Mouse (Mus musculus): Measurements from ENCODE around the gene Mcm3ap. TPM values are rescaled to one million over a fixed set of nuclear protein-coding genes. Genes with fewer than 3 reads are reported as not detected.

The Mcm3ap gene
- polyA plus RNA-seq, 1 experiment: 16.6 TPM

DNA sequence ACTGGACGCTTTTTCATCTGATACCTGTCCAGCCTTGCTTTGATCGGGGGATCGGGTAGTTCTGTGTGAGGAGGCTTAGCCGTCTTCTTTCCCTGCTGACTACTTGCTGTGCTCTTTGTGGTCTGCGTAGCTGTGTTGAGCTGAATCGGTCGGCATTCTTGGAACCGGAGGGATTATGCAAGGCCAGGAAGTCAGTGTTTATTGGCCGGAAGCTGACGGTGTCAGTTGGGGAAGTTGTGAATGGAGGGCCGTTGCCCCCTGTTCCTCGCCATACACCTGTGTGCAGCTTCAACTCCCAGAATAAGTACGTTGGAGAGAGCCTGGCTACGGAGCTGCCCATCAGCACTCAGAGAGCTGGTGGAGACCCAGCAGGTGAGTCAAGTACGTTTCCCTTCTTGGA, 20.5 kb downstream of the Mcm3ap start:
- peaks cover 60% of the 10 kb centered on the region for H3K36me3 ChIP-seq (ENCODE audit: control insufficient read depth, insufficient read depth, low read length)
- 65% methylated on average over 15 of the region's 15 CpGs for WGBS
- no peaks in the 10 kb centered on the region for H3K4me1 ChIP-seq (ENCODE audit: control insufficient read depth, insufficient read depth, insufficient read length)
- no peak for TF ChIP-seq CTCF (IDR thresholded peaks at IDR 0.05; ENCODE audit: extremely low read depth, insufficient read depth, insufficient read length, insufficient replicate concordance)
- TF ChIP-seq POLR2A (IDR thresholded peaks at IDR 0.05; ENCODE audit: low read depth, low read length): no peak
- no peaks in the 10 kb centered on the region for H3K27me3 ChIP-seq (ENCODE audit: control insufficient read depth, insufficient read depth, low read length)
- H3K27ac ChIP-seq (ENCODE audit: insufficient read depth, low read length): no peak overlapping the region
- H3K4me3 ChIP-seq (ENCODE audit: extremely low read depth, insufficient read depth, insufficient read length): no peak overlapping the region
- no peak for DNase-seq (ENCODE audit: low read depth in 1 of 2, low spot score in 2 of 2)

DNA sequence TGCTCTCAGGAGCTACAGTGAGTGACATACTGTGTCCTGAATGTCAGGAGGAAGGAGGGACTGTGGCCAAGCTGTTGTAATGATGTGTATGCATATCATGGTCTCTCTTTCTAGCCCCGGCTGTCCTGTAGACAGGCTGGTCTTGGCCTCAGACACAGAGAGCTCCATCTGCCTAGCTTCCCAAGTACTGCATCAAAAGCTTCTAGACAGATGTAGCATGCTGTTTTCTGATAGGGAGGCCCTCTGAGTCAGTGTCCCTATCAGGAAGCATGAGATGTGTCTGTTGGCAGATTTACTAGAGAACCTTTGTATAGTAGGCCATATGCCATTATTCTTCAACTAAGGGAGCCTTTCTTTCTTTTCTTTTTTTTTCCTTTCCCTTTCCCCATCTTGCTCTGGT, 24.8 kb downstream of the Mcm3ap start:
- Histone ChIP-seq H3K4me3 (ENCODE audit: extremely low read depth, insufficient read depth, insufficient read length) (no peak overlapping the region), H3K27ac (ENCODE audit: insufficient read depth, low read length) (no peak overlapping the region), H3K36me3 (ENCODE audit: control insufficient read depth, insufficient read depth, low read length) (peaks cover 54% of the 10 kb centered on the region), H3K27me3 (ENCODE audit: control insufficient read depth, insufficient read depth, low read length) (no peaks in the 10 kb centered on the region), H3K4me1 (ENCODE audit: control insufficient read depth, insufficient read depth, insufficient read length) (no peaks in the 10 kb centered on the region)
- no peak for TF ChIP-seq CTCF (IDR thresholded peaks at IDR 0.05; ENCODE audit: extremely low read depth, insufficient read depth, insufficient read length, insufficient replicate concordance)
- no peak for TF ChIP-seq POLR2A (IDR thresholded peaks at IDR 0.05; ENCODE audit: low read depth, low read length)
- 88% methylated on average over 1 of the region's 1 CpGs for WGBS
- no peak for DNase-seq (ENCODE audit: low read depth in 1 of 2, low spot score in 2 of 2)

DNA sequence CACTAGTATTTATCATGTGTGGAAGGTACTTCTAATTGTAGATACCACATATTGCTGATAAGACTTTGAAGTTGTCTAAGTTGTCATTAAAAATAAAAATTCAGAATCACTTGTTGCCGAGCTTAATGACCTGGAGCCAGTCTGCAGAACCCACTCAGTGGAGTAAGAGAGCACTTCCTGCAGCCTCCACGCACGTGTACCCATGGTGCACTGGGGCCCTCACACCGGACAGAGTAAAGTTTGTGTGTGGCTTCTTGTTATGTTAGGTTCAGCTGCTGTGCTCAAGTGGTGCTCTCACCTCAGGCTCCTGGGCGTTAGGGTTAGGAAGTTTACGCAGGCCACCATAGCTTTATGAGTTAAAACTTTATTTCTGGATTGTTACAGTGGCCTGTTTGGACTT, 26.8 kb downstream of the Mcm3ap start:
- H3K36me3 ChIP-seq (ENCODE audit: control insufficient read depth, insufficient read depth, low read length): peaks cover 54% of the 10 kb centered on the region
- TF ChIP-seq POLR2A (IDR thresholded peaks at IDR 0.05; ENCODE audit: low read depth, low read length) (no peak), CTCF (IDR thresholded peaks at IDR 0.05; ENCODE audit: extremely low read depth, insufficient read depth, insufficient read length, insufficient replicate concordance) (no peak)
- no peaks in the 10 kb centered on the region for H3K27me3 ChIP-seq (ENCODE audit: control insufficient read depth, insufficient read depth, low read length)
- no peak for DNase-seq (ENCODE audit: low read depth in 1 of 2, low spot score in 2 of 2)
- no peaks in the 10 kb centered on the region for H3K4me1 ChIP-seq (ENCODE audit: control insufficient read depth, insufficient read depth, insufficient read length)
- no peak overlapping the region for H3K27ac ChIP-seq (ENCODE audit: insufficient read depth, low read length)
- 86% methylated on average over 6 of the region's 6 CpGs for WGBS
- H3K4me3 ChIP-seq (ENCODE audit: extremely low read depth, insufficient read depth, insufficient read length): no peak overlapping the region

DNA sequence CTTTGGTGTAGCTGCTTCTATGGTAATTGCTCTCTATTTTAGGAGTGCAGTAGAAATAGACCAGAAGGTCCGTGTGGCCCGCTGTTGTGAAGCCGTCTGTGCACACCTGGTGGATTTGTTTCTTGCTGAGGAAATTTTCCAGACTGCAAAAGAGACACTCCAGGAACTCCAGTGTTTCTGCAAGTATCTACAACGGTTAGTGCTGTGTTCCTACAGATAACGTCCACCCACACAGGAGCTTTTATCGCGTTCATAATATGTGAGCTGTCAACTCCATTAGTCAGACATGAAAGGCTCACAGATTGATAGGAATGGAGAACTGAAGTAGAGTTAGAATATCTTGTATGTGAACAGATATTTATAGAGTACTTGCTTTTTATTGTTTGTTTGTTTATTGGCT, 27.6 kb downstream of the Mcm3ap start:
- no peak for DNase-seq (ENCODE audit: low read depth in 1 of 2, low spot score in 2 of 2)
- Histone ChIP-seq H3K36me3 (ENCODE audit: control insufficient read depth, insufficient read depth, low read length) (peaks cover 52% of the 10 kb centered on the region), H3K4me1 (ENCODE audit: control insufficient read depth, insufficient read depth, insufficient read length) (no peaks in the 10 kb centered on the region), H3K27ac (ENCODE audit: insufficient read depth, low read length) (no peak overlapping the region), H3K4me3 (ENCODE audit: extremely low read depth, insufficient read depth, insufficient read length) (no peak overlapping the region), H3K27me3 (ENCODE audit: control insufficient read depth, insufficient read depth, low read length) (no peaks in the 10 kb centered on the region)
- no peak for TF ChIP-seq CTCF (IDR thresholded peaks at IDR 0.05; ENCODE audit: extremely low read depth, insufficient read depth, insufficient read length, insufficient replicate concordance)
- TF ChIP-seq POLR2A (IDR thresholded peaks at IDR 0.05; ENCODE audit: low read depth, low read length): no peak
- 86% methylated on average over 7 of the region's 7 CpGs for WGBS

DNA sequence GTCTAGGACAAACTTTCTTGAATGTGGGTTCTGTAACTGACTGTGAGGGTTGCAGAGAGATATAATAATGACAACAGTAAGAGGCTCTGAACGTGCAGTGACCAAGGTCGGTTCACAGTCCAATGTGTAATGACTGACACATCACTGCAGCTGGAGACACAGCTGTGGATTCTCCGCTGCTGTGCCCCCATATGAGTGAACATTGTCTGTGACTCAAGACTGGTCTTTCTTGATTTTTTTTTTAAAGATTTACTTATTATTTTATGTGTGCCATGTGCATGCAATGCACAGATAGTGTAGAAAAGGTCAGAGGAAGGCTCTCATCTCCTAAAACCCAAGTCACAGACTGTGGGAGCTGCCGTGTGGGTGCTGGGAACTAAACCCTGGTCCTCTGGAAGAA, 28.8 kb downstream of the Mcm3ap start:
- 90% methylated on average over 4 of the region's 4 CpGs for WGBS
- H3K36me3 ChIP-seq (ENCODE audit: control insufficient read depth, insufficient read depth, low read length): peaks cover 52% of the 10 kb centered on the region

DNA sequence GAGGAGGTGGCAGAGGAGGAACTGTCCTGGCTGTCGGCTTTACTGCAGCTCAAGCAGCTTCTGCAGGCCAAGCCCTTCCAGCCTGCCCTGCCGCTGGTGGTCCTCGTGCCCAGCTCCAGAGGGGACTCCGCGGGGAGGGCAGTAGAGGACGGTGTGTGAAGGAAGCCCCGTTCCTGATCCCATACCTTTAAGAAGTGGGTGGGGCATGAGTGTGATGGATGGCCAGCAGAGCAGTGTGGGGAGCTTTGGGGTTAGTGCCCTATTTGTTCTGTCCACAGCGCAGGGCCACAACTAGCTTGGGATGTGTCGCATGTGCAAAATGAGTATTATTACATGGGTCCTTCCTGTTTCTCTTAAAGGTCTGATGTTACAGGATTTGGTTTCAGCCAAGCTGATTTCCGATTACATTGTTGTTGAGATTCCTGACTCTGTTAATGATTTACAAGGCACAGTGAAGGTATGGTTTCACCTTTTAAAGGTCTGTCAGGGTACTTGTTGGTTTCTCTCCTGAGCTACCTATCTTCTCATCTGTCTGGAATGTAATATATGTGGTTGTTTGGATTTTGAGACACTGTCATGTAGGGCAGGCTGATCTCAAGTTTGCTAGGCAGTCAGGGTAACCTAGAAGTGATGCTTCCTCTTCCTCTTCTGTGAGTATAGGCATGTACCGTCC, 35.7 kb downstream of the Mcm3ap start:
- no peaks in the 10 kb centered on the region for H3K4me1 ChIP-seq (ENCODE audit: control insufficient read depth, insufficient read depth, insufficient read length)
- no peak for TF ChIP-seq CTCF (IDR thresholded peaks at IDR 0.05; ENCODE audit: extremely low read depth, insufficient read depth, insufficient read length, insufficient replicate concordance)
- no peak for TF ChIP-seq POLR2A (IDR thresholded peaks at IDR 0.05; ENCODE audit: low read depth, low read length)
- DNase-seq (ENCODE audit: low read depth in 1 of 2, low spot score in 2 of 2): no peak
- no peak overlapping the region for H3K27ac ChIP-seq (ENCODE audit: insufficient read depth, low read length)
- H3K36me3 ChIP-seq (ENCODE audit: control insufficient read depth, insufficient read depth, low read length): peaks cover 48% of the 10 kb centered on the region
- H3K4me3 ChIP-seq (ENCODE audit: extremely low read depth, insufficient read depth, insufficient read length): no peak overlapping the region
- 91% methylated on average over 11 of the region's 11 CpGs for WGBS
- H3K27me3 ChIP-seq (ENCODE audit: control insufficient read depth, insufficient read depth, low read length): no peaks in the 10 kb centered on the region

More for the DNA sequence above, 28.8 kb downstream of the Mcm3ap start:
- H3K4me3 ChIP-seq (ENCODE audit: extremely low read depth, insufficient read depth, insufficient read length): no peak overlapping the region
- H3K27ac ChIP-seq (ENCODE audit: insufficient read depth, low read length): no peak overlapping the region
- no peak for DNase-seq (ENCODE audit: low read depth in 1 of 2, low spot score in 2 of 2)
- H3K4me1 ChIP-seq (ENCODE audit: control insufficient read depth, insufficient read depth, insufficient read length): no peaks in the 10 kb centered on the region
- H3K27me3 ChIP-seq (ENCODE audit: control insufficient read depth, insufficient read depth, low read length): no peaks in the 10 kb centered on the region
- TF ChIP-seq CTCF (IDR thresholded peaks at IDR 0.05; ENCODE audit: extremely low read depth, insufficient read depth, insufficient read length, insufficient replicate concordance): no peak
- TF ChIP-seq POLR2A (IDR thresholded peaks at IDR 0.05; ENCODE audit: low read depth, low read length): no peak

DNA sequence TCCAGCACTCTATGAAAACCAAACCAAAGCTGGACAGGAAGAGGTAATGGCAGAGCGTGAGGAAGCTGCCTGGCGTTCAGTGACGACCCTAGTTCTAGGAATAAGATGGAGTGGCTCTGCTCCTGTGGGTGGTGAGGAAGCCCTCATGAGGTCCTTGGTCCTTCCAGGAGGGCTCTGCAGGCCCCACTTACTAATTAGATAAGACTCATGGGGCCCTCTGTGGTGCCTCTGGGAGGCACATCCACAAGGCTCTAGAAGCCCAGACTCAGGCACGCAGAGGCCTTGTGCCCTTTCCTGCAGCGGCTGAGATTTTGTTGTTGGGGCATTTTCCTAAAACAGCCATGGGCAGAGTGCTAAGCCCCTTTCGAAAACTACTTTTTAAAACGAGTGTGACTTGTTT, 37.1 kb downstream of the Mcm3ap start:
- 91% methylated on average over 7 of the region's 7 CpGs for WGBS
- Histone ChIP-seq H3K4me1 (ENCODE audit: control insufficient read depth, insufficient read depth, insufficient read length) (no peaks in the 10 kb centered on the region), H3K27me3 (ENCODE audit: control insufficient read depth, insufficient read depth, low read length) (no peaks in the 10 kb centered on the region), H3K27ac (ENCODE audit: insufficient read depth, low read length) (no peak overlapping the region), H3K36me3 (ENCODE audit: control insufficient read depth, insufficient read depth, low read length) (peaks cover 37% of the 10 kb centered on the region), H3K4me3 (ENCODE audit: extremely low read depth, insufficient read depth, insufficient read length) (no peak overlapping the region)
- no peak for DNase-seq (ENCODE audit: low read depth in 1 of 2, low spot score in 2 of 2)
- TF ChIP-seq POLR2A (IDR thresholded peaks at IDR 0.05; ENCODE audit: low read depth, low read length) (no peak), CTCF (IDR thresholded peaks at IDR 0.05; ENCODE audit: extremely low read depth, insufficient read depth, insufficient read length, insufficient replicate concordance) (no peak)

All from spleen, adult 2 months (tissue).